25 mouse cellular contexts compared by ENCODE assay signal in the genomic region with DNA sequence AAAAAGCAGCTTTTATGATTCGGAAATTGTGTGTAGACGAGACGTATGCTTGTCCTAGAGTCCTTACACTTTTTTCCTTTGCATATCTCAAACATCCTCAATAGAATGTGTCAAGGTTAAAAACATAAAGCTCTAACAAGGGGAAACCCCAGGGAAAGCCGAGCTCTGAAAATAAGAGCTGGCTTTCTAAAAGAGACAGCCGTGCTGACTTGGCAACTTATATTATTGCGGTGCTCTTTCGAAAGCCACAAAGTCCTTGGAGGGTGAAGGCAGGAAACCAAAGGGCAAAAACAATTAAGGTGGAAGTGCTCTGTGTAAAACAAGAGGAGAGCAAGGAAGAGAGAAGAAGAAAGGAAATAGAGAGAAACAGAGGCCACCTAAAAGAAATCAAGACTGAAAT.
DNase-seq lines count a peak whose midpoint lies in the region; ATAC-seq and TF ChIP-seq lines count a peak whose summit lies in the region.
"Had no signal": no experiment of that assay in that cellular context is flagged by ENCODE, and none has a peak within 500 bp of the region (broad histone marks: within the 10 kb centered on the region; RNA-seq: fewer than 3 reads in every experiment).

No protein-coding gene starts in this region.

- no peak for TF ChIP-seq CTCF in layer of hippocampus, adult 2 months (conservative IDR thresholded peaks at IDR 0.05)

- peak; percentile 35 for ATAC-seq in inflammation-experienced regulatory T-cells, adult 6 months
- ATAC-seq: activated CD4-positive, CD25-positive, alpha-beta regulatory T cell, adult 4 months had no signal

- peak overlapping the region; percentile 56; the same call in 1 of the 2 replicates for H3K27ac ChIP-seq in layer of hippocampus, adult 2 months
- H3K27ac ChIP-seq: embryonic facial prominence, embryonic 12.5 days; forebrain, embryonic 12.5 days; heart, embryonic 15.5 days; hindbrain, embryonic 14.5 days; liver, embryonic 13.5 days; midbrain, embryonic 12.5 days; neural tube, embryonic 15.5 days had no signal

- peak; percentile 41 for DNase-seq in adrenal gland, postnatal 10 days
- no peak for DNase-seq in adrenal gland, adult 18-20 months (ENCODE audit: low spot score in 2 of 2)
- no peak for DNase-seq in layer of hippocampus, adult 2 months (ENCODE audit: low spot score in 2 of 2)
- no peak for DNase-seq in layer of hippocampus, adult 9-11 months
- no peak for DNase-seq in lung, postnatal 25 days (ENCODE audit: low spot score)
- no peak for DNase-seq in gastrocnemius, postnatal 4 days (ENCODE audit: low spot score in 2 of 2)
- DNase-seq: cerebellum, adult 11 months; cerebellum, adult 9-11 months; gastrocnemius, postnatal 36 days; heart, postnatal 36 days; kidney, adult 18-20 months; kidney, postnatal 14 days; liver, embryonic 13.5 days; lung, adult 2 months; lung, postnatal 14 days; right cerebral cortex, postnatal 14 days had no signal

- no peak overlapping the region for H3K4me3 ChIP-seq in layer of hippocampus, adult 2 months
- H3K4me3 ChIP-seq: embryonic facial prominence, embryonic 12.5 days; erythroblast, embryonic 14.5 days; forebrain, embryonic 12.5 days; heart, embryonic 15.5 days; liver, embryonic 13.5 days; midbrain, embryonic 12.5 days; neural tube, embryonic 15.5 days had no signal
